Mouse (Mus musculus) T-cell, adult 2 months (primary cell): Measurements from ENCODE around the gene Pkig.
A peak's percentile ranks its signal among the peaks of the same experiment; 100 is the strongest.

Experiments
- DNase-seq: peaks from one replicate; pipeline ENCODE4 v3.0.0; 2022; ENCODE audit warnings: low spot score

The Pkig gene

GRCm38 (mm10) chr2:163760589-163760988, 102.4 kb downstream of the Pkig start:
- no peak for DNase-seq

GRCm38 (mm10) chr2:163761402-163761801, 103.2 kb downstream of the Pkig start:
- no peak for DNase-seq

DNA sequence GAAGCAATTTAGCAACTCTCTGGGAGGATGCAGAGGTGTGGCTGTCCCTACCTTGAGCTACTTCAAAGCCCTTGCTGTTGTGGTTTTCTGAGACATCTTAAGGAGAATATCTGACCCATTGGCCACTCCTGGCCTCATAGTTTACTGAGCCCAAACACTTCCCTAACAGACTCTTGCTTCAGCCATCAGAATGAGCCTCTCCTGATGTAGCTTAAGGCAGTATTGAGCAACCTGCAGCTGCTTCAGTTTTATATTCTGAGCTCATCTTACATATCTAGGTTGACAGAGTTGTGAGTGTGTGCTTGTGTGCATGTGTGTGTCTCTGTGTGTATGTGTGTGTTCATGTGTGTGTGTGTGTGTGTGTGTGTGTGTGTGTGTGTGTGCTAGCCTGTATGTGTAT, 108.1 kb downstream of the Pkig start:
- no peak for DNase-seq

GRCm38 (mm10) chr2:163766890-163767289, 108.7 kb downstream of the Pkig start:
- no peak for DNase-seq

DNA sequence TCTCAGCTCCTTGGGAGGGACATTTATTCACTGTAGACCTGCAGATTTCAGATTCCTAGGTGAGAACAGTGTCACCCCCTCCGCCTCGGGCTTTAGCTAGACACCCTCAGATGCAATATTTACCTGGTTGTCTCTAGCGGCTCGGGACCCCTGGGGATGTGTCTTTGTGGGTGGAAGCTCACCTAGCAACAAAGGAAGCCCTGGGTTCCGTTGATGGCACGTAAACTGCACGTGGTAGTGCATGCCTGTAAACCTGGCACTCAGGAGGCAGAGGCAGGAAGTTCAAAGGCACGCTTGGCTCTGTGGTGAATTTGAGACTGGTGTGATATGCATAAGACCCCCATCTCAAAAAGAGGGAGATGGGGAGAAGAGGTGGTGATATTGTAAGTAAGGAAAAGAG, 112.5 kb downstream of the Pkig start:
- DNase-seq = peak; percentile 21
